Mouse (Mus musculus) forebrain, embryonic 14.5 days (tissue): ENCODE data around the gene Gpr179. TPM values are rescaled to one million over a fixed set of nuclear protein-coding genes. Genes with fewer than 3 reads are reported as not detected.

Source experiments
- ATAC-seq: fragments of 200-750 bp; cut with Nextera tagmentation; 2 replicates; pipeline ENCODE4 v1.8.0; 2017; ENCODE audit warnings: mild to moderate bottlenecking, moderate library complexity
- DNase-seq: peaks from one replicate; pipeline ENCODE4 v3.0.0-alpha.2; 2015; ENCODE audit warnings: low spot score
- H3K27ac ChIP-seq: fragments of 300-500 bp; sonication (generic); 2 replicates; pipeline ENCODE4 v1.5.1; 2014; ENCODE audit warnings: low read depth, mild to moderate bottlenecking, control low read depth, low read length, moderate library complexity
- H3K27me3 ChIP-seq: fragments of 300-500 bp; sonication (generic); replicated peaks from 2 replicates; pipeline ENCODE4 v1.6.1; 2014; ENCODE audit warnings: low read length, control low read depth, mixed read lengths; ENCODE audit not compliant: control insufficient read depth, insufficient read depth
- H3K36me3 ChIP-seq: fragments of 300-500 bp; sonication (generic); 2 replicates; pipeline ENCODE4 v1.6.1; 2014; ENCODE audit warnings: low read length, control low read depth; ENCODE audit not compliant: control insufficient read depth, insufficient read depth
- H3K4me1 ChIP-seq: fragments of 300-500 bp; sonication (generic); 2 replicates; pipeline ENCODE4 v1.6.1; 2014; ENCODE audit warnings: antibody characterized with exemption, low read length, control low read depth; ENCODE audit not compliant: control insufficient read depth, insufficient read depth
- H3K4me2 ChIP-seq: fragments of 300-500 bp; sonication (generic); 2 replicates; pipeline ENCODE4 v1.6.1; 2014; ENCODE audit warnings: mild to moderate bottlenecking, control low read depth, low read length
- H3K4me3 ChIP-seq: fragments of 300-500 bp; sonication (generic); 2 replicates; pipeline ENCODE4 v1.5.1; 2014; ENCODE audit warnings: low read depth, low read length, control low read depth
- H3K9ac ChIP-seq: fragments of 300-500 bp; sonication (generic); 2 replicates; pipeline ENCODE4 v1.6.1; 2014; ENCODE audit warnings: mild to moderate bottlenecking, low read length, control low read depth, moderate library complexity
- H3K9me3 ChIP-seq: fragments of 300-500 bp; sonication (generic); replicated peaks from 2 replicates; pipeline ENCODE4 v1.6.1; 2016; ENCODE audit warnings: low read length, control low read depth, mixed read lengths; ENCODE audit not compliant: control insufficient read depth
- WGBS: fragments of 180-500 bp; shearing (Covaris S2); extraction: QIAGEN DNeasy Blood & Tissue Kit; methylation state at CpG from one replicate; pipeline ENCODE4 v1.1.7; 2014; 5-methylcytosine and 5-hydroxymethylcytosine counted together
- polyA plus RNA-seq: library from polyadenylated mRNA; unstranded; fragments of >200 nt; fragmentation: Nextera tagmentation; extraction: Ambion mirVana; gene quantifications from 2 replicates; pipeline ENCODE4 v1.2.1, GENCODE M21; 2014

The Gpr179 gene
- polyA plus RNA-seq, 1 experiment from 2014 or later: 0.34 TPM

DNA sequence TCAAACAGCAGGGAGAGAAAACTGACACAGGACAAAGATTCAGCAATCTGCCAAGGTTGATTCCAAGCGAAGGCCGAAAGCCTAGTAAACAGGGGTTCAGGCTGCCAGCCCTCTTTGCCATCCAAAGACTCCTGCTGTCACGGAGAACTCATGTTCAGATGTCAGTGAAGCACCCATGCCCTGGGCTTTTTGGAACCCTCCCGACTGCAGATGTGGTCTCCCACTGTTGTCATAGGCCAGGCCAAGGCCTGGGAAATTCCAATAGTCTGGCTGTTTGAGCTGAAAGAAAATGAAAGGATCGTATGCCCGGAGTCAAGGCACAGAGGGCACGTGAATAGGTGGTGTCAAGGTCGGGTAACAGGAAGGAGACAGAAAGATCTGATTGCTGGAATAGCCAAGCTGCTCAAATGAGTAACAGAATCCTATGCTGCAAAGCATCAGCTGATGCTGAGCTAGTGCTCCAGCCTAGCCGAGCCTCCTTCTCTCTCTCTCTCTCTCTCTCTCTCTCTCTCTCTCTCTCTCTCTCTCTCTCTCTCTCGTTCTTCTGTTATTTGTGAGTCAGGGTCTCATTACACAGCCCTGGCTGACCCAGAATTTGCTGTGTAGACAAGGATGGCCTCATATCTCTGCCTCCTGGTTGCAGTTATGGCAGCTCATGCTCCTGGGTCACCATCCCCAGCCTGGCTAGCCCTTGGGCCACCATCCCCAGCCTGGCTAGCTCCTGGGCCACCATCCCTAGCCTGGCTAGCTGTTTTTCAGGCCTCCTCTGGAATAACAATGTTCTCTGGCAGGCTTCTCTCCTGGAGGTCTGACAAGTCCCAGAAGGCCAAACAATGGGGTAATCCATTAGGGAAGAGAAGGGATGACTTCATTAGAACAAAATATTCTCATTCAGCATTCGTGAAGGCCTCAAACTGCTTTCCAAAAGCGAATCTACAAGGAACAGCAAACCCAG is 62.3 kb downstream of the Gpr179 start:
- H3K4me2 ChIP-seq: no peak overlapping the region
- ATAC-seq (no peak), DNase-seq (no peak)
- WGBS: 49% methylated on average over 12 of the region's 12 CpGs
- H3K27ac ChIP-seq: peak overlapping the region; percentile 16; the same call in 1 of the 2 replicates
- H3K27me3 ChIP-seq: no peaks in the 10 kb centered on the region
- no peaks in the 10 kb centered on the region for H3K9me3 ChIP-seq
- H3K9ac ChIP-seq: no peak overlapping the region
- H3K4me3 ChIP-seq: no peak overlapping the region
- no peaks in the 10 kb centered on the region for H3K36me3 ChIP-seq
- H3K4me1 ChIP-seq: no peaks in the 10 kb centered on the region

DNA sequence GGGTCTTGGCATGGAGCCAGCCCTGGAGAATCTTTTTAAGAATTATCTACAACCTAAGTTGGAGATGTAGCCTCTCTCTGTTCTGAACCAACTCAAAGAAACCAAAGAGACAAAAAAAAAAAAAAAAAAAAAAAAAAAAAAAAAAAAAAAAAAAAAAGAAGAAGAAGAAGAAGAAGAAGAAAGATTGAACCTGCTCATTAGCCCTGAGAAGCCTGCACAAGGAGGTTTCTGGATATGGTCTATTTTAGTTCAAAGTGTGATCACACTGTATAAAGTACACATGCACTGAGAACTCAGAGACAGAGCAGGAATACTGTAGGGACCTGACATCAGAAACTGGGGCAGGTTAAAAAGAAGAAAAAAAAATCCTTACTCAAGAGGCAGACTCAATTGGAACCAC is 64.2 kb downstream of the Gpr179 start:
- Histone ChIP-seq H3K9ac (no peak overlapping the region), H3K9me3 (no peaks in the 10 kb centered on the region), H3K36me3 (no peaks in the 10 kb centered on the region), H3K4me2 (no peak overlapping the region), H3K4me1 (no peaks in the 10 kb centered on the region), H3K4me3 (no peak overlapping the region), H3K27ac (no peak overlapping the region), H3K27me3 (no peaks in the 10 kb centered on the region)
- no peak for DNase-seq
- no peak for ATAC-seq

DNA sequence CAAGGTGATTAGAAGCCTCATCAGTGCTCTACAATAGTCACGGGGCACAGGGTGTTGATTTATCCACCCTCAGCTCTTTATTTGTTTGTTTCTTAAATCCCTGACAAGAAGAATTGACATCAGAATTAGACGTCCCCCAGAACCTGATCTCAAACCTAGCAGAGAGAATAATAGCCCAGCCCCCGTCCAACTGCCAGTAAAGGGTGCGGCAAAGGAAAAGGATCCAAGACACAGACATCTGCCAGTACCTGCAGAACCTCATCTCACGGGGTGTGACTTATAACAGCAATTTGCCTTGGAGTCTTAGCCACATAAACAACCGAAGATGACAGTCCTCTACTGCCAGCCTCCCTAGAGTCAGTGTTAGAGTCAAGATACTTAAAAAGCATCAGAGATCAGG is 64.9 kb downstream of the Gpr179 start:
- Histone ChIP-seq H3K4me2 (no peak overlapping the region), H3K36me3 (no peaks in the 10 kb centered on the region), H3K4me3 (no peak overlapping the region), H3K27ac (no peak overlapping the region), H3K9me3 (no peaks in the 10 kb centered on the region), H3K9ac (no peak overlapping the region), H3K27me3 (no peaks in the 10 kb centered on the region), H3K4me1 (no peaks in the 10 kb centered on the region)
- ATAC-seq (no peak), DNase-seq (no peak)
- WGBS: 44% methylated on average over 6 of the region's 6 CpGs

DNA sequence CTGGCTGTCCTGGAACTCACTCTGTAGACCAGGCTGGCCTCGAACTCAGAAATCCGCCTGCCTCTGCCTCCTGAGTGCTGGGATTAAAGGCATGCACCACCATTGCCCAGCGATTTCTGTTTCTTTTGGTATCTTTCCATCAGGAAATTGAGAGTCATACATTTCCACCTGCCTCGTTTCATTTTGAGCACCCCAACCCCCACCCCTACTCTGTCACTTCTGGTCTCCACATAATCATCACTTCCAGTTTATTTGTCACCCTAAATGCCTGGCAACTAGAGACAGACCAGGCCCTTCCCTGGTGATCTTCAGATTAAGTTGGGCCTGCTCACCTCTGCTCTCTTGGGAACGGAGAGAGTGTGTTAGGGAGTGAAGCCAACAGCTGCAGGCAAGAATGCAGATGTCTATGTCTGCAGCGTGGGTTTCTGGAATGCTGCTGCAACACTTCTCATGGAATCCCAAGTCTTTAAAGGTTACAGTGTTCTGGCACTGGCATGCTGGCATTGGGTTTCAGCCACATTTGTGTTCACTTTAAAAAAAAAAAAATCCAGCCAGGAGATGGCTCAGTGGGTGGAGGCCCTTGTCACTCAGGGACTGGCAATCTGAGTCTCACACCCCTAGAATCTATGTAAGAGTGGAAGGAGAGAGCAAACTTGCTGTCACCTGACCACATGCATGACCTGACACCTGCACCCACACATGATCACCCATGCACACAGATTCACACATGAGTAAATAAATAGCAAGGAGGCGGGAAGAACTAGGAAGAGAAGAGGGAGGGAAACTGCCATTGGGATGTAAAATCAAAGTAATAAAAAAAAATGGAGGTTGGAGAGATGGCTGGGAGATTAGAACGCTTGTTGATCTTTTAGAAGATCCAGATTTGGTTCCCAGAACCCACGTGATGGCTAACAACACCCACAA is 65.8 kb downstream of the Gpr179 start:
- ATAC-seq: no peak
- no peak for DNase-seq
- no peak overlapping the region for H3K4me3 ChIP-seq
- H3K4me2 ChIP-seq: no peak overlapping the region
- H3K9me3 ChIP-seq: no peaks in the 10 kb centered on the region
- no peaks in the 10 kb centered on the region for H3K27me3 ChIP-seq
- no peaks in the 10 kb centered on the region for H3K36me3 ChIP-seq
- no peaks in the 10 kb centered on the region for H3K4me1 ChIP-seq
- H3K27ac ChIP-seq: no peak overlapping the region
- H3K9ac ChIP-seq: no peak overlapping the region
- 85% methylated on average over 9 of the region's 9 CpGs for WGBS

DNA sequence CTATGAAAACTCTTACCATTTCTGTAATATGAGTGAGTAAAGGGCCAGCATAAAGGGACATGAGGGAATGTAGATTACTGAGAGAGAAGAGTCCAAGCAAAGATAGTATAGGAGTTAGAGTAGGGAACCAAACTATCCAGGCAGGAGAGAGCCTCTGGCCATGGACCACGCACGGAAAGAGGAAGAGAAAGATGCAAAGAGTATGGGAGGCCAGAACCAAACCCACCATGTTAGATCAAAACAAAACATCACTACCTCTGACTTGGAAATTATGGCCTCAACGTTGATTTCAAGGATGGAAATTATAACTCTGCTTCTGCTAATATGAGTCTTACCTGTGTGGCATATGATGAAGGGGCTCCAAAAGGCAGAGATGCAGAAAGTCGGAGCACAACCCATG is 67.0 kb downstream of the Gpr179 start:
- H3K9me3 ChIP-seq: no peaks in the 10 kb centered on the region
- ATAC-seq (no peak), DNase-seq (no peak)
- WGBS: 73% methylated on average over 4 of the region's 4 CpGs
- H3K4me2 ChIP-seq: no peak overlapping the region
- no peak overlapping the region for H3K4me3 ChIP-seq
- H3K36me3 ChIP-seq: no peaks in the 10 kb centered on the region
- no peak overlapping the region for H3K9ac ChIP-seq
- no peaks in the 10 kb centered on the region for H3K27me3 ChIP-seq
- no peaks in the 10 kb centered on the region for H3K4me1 ChIP-seq
- H3K27ac ChIP-seq: no peak overlapping the region

- peaks cover 14% of the 10 kb centered on the region for H3K4me1 ChIP-seq
- no peaks in the 10 kb centered on the region for H3K9me3 ChIP-seq
- no peaks in the 10 kb centered on the region for H3K36me3 ChIP-seq
- no peak overlapping the region for H3K27ac ChIP-seq
- H3K4me3 ChIP-seq: no peak overlapping the region
- WGBS: 90% methylated on average over 6 of the region's 6 CpGs
- no peaks in the 10 kb centered on the region for H3K27me3 ChIP-seq
- no peak overlapping the region for H3K4me2 ChIP-seq
- H3K9ac ChIP-seq: no peak overlapping the region
- ATAC-seq (no peak), DNase-seq (no peak)
Observed at GRCm38 (mm10) chr11:97282179-97282578, 69.7 kb downstream of the Gpr179 start.

Other genes with a start within 250 kb of the Gpr179 start
- 0.11 and 0.13 TPM in 2 replicates for gene Tbx21, start 236.7 kb downstream of the Gpr179 start, polyA plus RNA-seq
- gene Tbkbp1, start 200.6 kb downstream of the Gpr179 start, polyA plus RNA-seq: 4.8 and 5.4 TPM in 2 replicates
- 41.7 and 41.9 TPM in 2 replicates for gene Kpnb1, start 164.2 kb downstream of the Gpr179 start, polyA plus RNA-seq
- gene Npepps, start 71.4 kb downstream of the Gpr179 start, polyA plus RNA-seq: 91.3 and 97.4 TPM in 2 replicates
- 42.2 and 43.4 TPM in 2 replicates for gene Mrpl45, start 36.4 kb downstream of the Gpr179 start, polyA plus RNA-seq
- gene Socs7, start 10.5 kb upstream of the Gpr179 start, polyA plus RNA-seq: 5.7 and 5.9 TPM in 2 replicates
- 5.4 and 6.3 TPM in 2 replicates for gene Arhgap23, start 63.5 kb upstream of the Gpr179 start, polyA plus RNA-seq
- gene 4933428G20Rik, start 148.3 kb upstream of the Gpr179 start, polyA plus RNA-seq: 0.40 TPM in 1 of 2 replicates, not detected in the other
- 5.6 and 6.4 TPM in 2 replicates for gene Srcin1, start 224.1 kb upstream of the Gpr179 start, polyA plus RNA-seq